Mouse (Mus musculus): ENCODE results near the gene Zfp850.
"Not testable (repeated sequence)": the region's sequence is repeated elsewhere in the genome, so short reads cannot be mapped to it uniquely, and the experiment has no call there.

The Zfp850 gene
- long read RNA-seq, experiment 1, partial matches to known transcripts, result 0 of 1 reads
- long read RNA-seq, experiment 1, other reads (novel, unspliced or antisense), result 1 of 1 reads
- long read RNA-seq, experiment 2, full-length matches to known transcripts, result 1 of 2 reads
- long read RNA-seq, experiment 2, partial matches to known transcripts, result 0 of 2 reads
- long read RNA-seq, experiment 2, other reads (novel, unspliced or antisense), result 1 of 2 reads

DNA sequence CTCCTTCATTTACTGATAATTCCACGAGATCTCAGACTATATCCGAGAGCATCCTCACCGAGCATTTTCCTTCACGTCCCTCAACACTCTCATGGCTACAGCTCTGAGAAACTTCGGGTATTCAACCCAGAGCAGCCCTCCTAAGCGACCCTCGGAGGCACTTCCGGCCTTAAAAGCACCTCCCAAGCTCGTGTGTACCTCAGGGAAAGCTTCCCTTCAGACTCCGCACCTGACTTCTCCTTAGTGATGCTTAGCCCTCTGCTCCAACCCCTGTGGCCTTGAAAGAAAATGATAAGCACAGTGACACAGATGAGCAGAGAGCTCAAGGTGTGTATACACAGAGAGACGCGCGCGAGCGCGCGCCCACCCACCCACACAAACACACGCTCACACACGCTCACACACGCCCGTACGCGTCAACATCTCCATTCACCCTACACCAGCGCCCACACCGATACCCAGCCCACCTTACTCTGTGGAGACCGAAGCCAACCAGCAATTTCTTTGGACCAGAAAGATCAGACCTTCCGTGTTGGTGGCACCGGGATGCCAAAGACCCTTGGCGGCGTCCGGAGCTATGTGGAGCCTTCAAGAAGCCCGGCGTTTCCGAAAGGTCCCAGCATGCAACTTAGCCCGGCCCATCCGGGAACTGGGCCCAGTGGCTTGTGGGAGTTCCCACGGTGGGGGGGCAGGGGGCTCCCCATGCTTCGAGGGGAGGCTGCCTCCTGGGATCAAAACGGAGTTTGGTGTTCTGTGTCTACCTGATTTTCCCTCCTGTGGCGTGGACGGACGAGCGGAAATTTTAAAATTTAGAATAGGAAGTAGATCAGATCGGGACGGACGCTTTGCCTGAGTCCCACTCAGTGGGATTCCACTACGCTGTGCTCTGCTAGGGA is at the start of gene Zfp850:
Zfp850 (minus strand) TSS at position 567 of the 896 bp plus-strand sequence.
- intact Hi-C loops (cut with DNase I), result no loop called here

- intact Hi-C loops (cut with DNase I), result no loop called here
Observed at GRCm38 (mm10) chr7:28059972-28060371, 46.1 kb upstream of the Zfp850 start.

- intact Hi-C loops (cut with DNase I), result loop anchor here (5.0 kb wide), 2 partner anchors 99 to 154 kb away; no protein-coding TSS in a partner anchor
Observed at GRCm38 (mm10) chr7:28053046-28053930, 39.4 kb upstream of the Zfp850 start.

- intact Hi-C loops (cut with DNase I), result loop anchor here (5.0 kb wide), 2 partner anchors 102 to 157 kb away; no protein-coding TSS in a partner anchor
Observed at GRCm38 (mm10) chr7:28050584-28050983, 36.7 kb upstream of the Zfp850 start.

GRCm38 (mm10) chr7:28049476-28050409 is 35.8 kb upstream of the Zfp850 start, which contains the start of gene Psmc4:
Gene Psmc4 (minus strand): TSS chr7:28050101.
- intact Hi-C loops (cut with DNase I), result loop anchor here (5.0 kb wide), 2 partner anchors 103 to 158 kb away; no protein-coding TSS in a partner anchor

- intact Hi-C loops (cut with DNase I), result no loop called here
Observed at GRCm38 (mm10) chr7:28044524-28044923, 30.6 kb upstream of the Zfp850 start.

DNA sequence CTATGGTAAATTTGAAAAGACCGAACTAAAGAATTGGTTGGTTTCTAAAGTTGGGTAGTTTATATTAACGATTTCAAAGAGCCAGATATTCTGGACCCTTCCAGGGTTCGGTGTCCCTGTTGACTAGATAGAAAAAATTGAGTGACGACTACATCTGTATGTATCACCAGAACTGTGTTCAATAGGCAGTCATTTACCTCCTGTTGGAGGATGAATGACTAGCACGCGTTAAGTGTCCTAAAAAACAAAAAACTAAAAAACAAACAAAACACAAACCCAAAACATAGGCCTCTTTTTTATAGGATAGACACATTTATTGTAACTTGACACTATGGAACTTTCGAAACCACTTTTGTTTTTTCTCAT is 513 bp upstream of the Zfp850 start:
- intact Hi-C loops (cut with DNase I), result no loop called here

DNA sequence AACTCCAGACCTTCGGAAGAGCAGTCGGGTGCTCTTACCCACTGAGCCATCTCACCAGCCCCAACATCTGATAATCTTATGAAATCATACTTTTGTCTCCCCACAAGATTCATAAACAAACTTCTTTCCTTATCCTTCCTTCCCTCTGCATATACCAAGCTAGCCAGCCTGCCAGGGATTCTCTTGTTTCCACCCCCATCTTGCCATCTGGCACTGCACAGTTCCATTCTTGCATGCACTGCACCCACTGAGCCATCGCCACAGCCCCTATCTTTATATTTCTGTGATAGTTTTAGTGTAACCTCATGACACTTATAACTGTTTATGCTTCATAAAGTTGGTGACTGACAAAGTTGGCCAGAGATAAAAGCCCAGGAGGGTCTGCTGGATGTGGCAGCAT is 3.6 kb downstream of the Zfp850 start:
- intact Hi-C loops (cut with DNase I), result no loop called here

DNA sequence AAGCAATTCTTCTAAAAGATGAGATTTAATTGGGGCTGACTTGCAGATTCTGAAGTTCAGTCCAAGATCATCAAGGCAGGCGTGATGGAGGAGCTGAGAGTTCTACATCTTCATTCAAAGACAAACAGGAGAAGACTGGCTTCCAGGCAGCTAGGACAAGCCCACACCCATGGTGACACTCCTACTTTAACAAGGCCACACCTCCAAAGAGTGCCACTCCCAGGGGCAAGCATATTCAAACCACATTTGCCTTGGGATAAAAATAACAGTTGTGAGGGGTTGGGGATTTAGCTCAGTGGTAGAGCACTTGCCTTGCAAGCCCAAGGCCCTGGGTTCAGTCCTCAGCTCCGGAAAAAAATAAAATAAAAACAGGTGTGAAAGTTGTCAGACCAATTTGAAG is 31.7 kb downstream of the Zfp850 start:
- intact Hi-C loops (cut with DNase I), result no loop called here

GRCm38 (mm10) chr7:27978683-27979528 is 35.0 kb downstream of the Zfp850 start, which contains the start of gene Zfp780b:
Gene Zfp780b (minus strand): TSS chr7:27979171.
- intact Hi-C loops (cut with DNase I), result no loop called here

DNA sequence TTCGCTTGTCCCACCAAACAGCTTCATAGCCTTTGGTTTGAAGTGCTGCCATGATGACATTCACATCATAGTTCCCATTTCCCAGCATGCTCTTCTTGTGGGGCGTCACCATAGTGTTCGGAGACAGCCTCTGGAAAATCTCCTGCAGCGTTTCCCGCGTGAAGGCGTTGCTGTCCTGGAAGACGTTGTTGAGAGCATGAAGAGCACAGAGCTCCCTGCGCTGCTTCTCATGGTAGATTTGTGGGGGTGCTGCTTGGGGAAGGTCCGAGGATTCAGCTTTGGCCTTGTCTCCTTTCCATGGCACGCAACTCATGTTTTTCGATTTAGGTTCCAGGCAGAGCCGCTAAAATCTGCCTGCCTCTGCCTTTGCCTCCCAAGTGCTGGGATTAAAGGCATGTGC is 64.5 kb downstream of the Zfp850 start:
- intact Hi-C loops (cut with DNase I), result not testable (repeated sequence)

DNA sequence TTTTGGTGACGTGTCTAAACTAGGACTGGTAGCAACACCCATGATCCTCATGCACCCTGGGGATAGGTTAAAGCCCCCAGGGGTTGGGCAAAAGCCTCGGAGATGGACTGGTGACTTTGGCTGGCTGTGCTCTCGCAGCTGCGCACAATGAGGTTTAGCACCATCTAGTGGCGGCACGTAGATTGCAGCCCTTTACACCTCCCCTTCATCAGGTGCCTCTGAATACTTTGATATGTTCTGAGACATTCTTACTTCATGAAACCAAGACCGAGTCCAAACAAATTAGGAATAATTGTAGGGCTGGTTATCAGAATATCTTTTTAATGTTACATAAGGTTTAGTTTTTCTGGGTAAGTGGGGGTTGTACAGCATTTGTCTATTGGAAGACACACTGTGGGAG is 72.0 kb downstream of the Zfp850 start:
- intact Hi-C loops (cut with DNase I), result loop anchor here (1.0 kb wide), 1 partner anchor 215 kb away; no protein-coding TSS in a partner anchor

Measured in adrenal gland (tissue).